Mouse (Mus musculus) T-helper 1 cell (primary cell): ENCODE data around the gene Cxcl17.
"Not testable (repeated sequence)": the region's sequence is repeated elsewhere in the genome, so short reads cannot be mapped to it uniquely, and the experiment has no call there.

Experiments used
- in situ Hi-C: fragments of 300-600 bp; cut with MboI, MseI; formaldehyde crosslinking; loops from one replicate; pipeline ENCODE4 v1.15.1; 2025; ENCODE audit warnings: high pct_unique_total_duplicates

The Cxcl17 gene

GRCm38 (mm10) chr7:25426380-25426779, 13.7 kb upstream of the Cxcl17 start:
- in situ Hi-C loops, result not testable (repeated sequence)

- in situ Hi-C loops, result loop anchor here (5.0 kb wide), 2 partner anchors 53 to 173 kb away; partner anchors contain the start of gene Ceacam1
These were observed 11.7 kb upstream of the Cxcl17 start for GRCm38 (mm10) chr7:25424429-25424828.

GRCm38 (mm10) chr7:25422286-25422841, 9.7 kb upstream of the Cxcl17 start:
- in situ Hi-C loops, result loop anchor here (5.0 kb wide), 2 partner anchors 55 to 175 kb away; partner anchors contain the start of gene Ceacam1

- in situ Hi-C loops, result loop anchor here (5.0 kb wide), 2 partner anchors 57 to 177 kb away; partner anchors contain the start of gene Ceacam1
These were observed 7.3 kb upstream of the Cxcl17 start for GRCm38 (mm10) chr7:25419943-25420342.

- in situ Hi-C loops, result no loop called here
These were observed 6.8 kb upstream of the Cxcl17 start for GRCm38 (mm10) chr7:25419536-25419935.

GRCm38 (mm10) chr7:25417597-25417996, 4.9 kb upstream of the Cxcl17 start:
- in situ Hi-C loops, result no loop called here

- in situ Hi-C loops, result no loop called here
These were observed 825 bp downstream of the Cxcl17 start for GRCm38 (mm10) chr7:25411861-25412260.

GRCm38 (mm10) chr7:25410969-25411615, 1.6 kb downstream of the Cxcl17 start:
- in situ Hi-C loops, result no loop called here

GRCm38 (mm10) chr7:25409114-25409760, 3.4 kb downstream of the Cxcl17 start:
- in situ Hi-C loops, result no loop called here

- in situ Hi-C loops, result no loop called here
These were observed 6.2 kb downstream of the Cxcl17 start for GRCm38 (mm10) chr7:25406468-25406867.

- in situ Hi-C loops, result no loop called here
These were observed 10.0 kb downstream of the Cxcl17 start for GRCm38 (mm10) chr7:25402671-25403101.

GRCm38 (mm10) chr7:25401986-25402385, 10.7 kb downstream of the Cxcl17 start:
- in situ Hi-C loops, result no loop called here

GRCm38 (mm10) chr7:25401551-25401950, 11.1 kb downstream of the Cxcl17 start:
- in situ Hi-C loops, result no loop called here

GRCm38 (mm10) chr7:25399028-25399427, 13.7 kb downstream of the Cxcl17 start:
- in situ Hi-C loops, result not testable (repeated sequence)

GRCm38 (mm10) chr7:25398610-25399009, 14.1 kb downstream of the Cxcl17 start, which contains the start of gene Lipe:
Lipe (minus strand) TSS chr7:25398710.
- in situ Hi-C loops, result no loop called here

GRCm38 (mm10) chr7:25396621-25397020, 16.1 kb downstream of the Cxcl17 start:
- in situ Hi-C loops, result no loop called here

- in situ Hi-C loops, result no loop called here
These were observed 16.8 kb downstream of the Cxcl17 start for GRCm38 (mm10) chr7:25395558-25396521.

- in situ Hi-C loops, result no loop called here
These were observed 17.5 kb downstream of the Cxcl17 start for GRCm38 (mm10) chr7:25395186-25395557.

GRCm38 (mm10) chr7:25394754-25395153, 17.9 kb downstream of the Cxcl17 start:
- in situ Hi-C loops, result no loop called here

GRCm38 (mm10) chr7:25393451-25394210, 19.1 kb downstream of the Cxcl17 start:
- in situ Hi-C loops, result no loop called here

GRCm38 (mm10) chr7:25392851-25393250, 19.8 kb downstream of the Cxcl17 start:
- in situ Hi-C loops, result no loop called here
